Mouse (Mus musculus) thymus, adult 2 months (tissue): ENCODE data around the gene Gja10.

Experiments used
- CTCF ChIP-seq: fragments of 200-500 bp; IDR thresholded peaks from 2 replicates; pipeline ENCODE4 v1.5.1; 2012; ENCODE audit warnings: mild to moderate bottlenecking, control low read depth, low read length, moderate library complexity, borderline replicate concordance; ENCODE audit not compliant: control insufficient read depth, poor library complexity, insufficient read depth; ENCODE audit errors: extremely low read depth
- POLR2A ChIP-seq: fragments of 200-500 bp; IDR thresholded peaks from 2 replicates; pipeline ENCODE4 v1.6.1; 2012; ENCODE audit warnings: mild to moderate bottlenecking, low read length, control low read depth, moderate library complexity; ENCODE audit not compliant: control insufficient read depth, poor library complexity, insufficient read depth; ENCODE audit errors: extremely low read depth

GRCm38 (mm10) chr4:32551337-32551736 lies 51.2 kb downstream of the Gja10 start:
- TF ChIP-seq POLR2A (no peak), CTCF (no peak)
